Mouse (Mus musculus): ENCODE results near the gene Grm8.

GRCm38 (mm10) chr6:28133206-28134063, 1.5 kb downstream of the Grm8 start:
- no peak for TF ChIP-seq POLR2A (IDR thresholded peaks at IDR 0.05; ENCODE audit: borderline replicate concordance, extremely low read depth, insufficient read depth, insufficient read length, poor library complexity, severe bottlenecking)
- TF ChIP-seq CTCF (IDR thresholded peaks at IDR 0.05; ENCODE audit: borderline replicate concordance, extremely low read depth, insufficient read depth, insufficient read length): no peak
